Mouse (Mus musculus) kidney, embryonic 14.5 days (tissue): ENCODE data around the gene Bak1. TPM values are rescaled to one million over a fixed set of nuclear protein-coding genes. Genes with fewer than 3 reads are reported as not detected.

ENCODE experiments used
- ATAC-seq: fragments of 200-750 bp; cut with Nextera tagmentation; 2 replicates; pipeline ENCODE4 v1.8.0; 2017; ENCODE audit warnings: moderate number of reproducible peaks, mild to moderate bottlenecking, moderate TSS enrichment, moderate library complexity; ENCODE audit not compliant: low FRiP score, low TSS enrichment
- H3K27ac ChIP-seq: fragments of 300-500 bp; sonication (generic); 2 replicates; pipeline ENCODE4 v1.5.1; 2014; ENCODE audit warnings: low read depth, mild to moderate bottlenecking, low read length, moderate library complexity, mixed read lengths
- H3K27me3 ChIP-seq: fragments of 300-500 bp; sonication (generic); 2 replicates; pipeline ENCODE4 v1.6.1; 2014; ENCODE audit warnings: mild to moderate bottlenecking, low read length; ENCODE audit not compliant: control insufficient read depth, insufficient read depth
- H3K36me3 ChIP-seq: fragments of 300-500 bp; sonication (generic); 2 replicates; pipeline ENCODE4 v1.6.1; 2014; ENCODE audit warnings: low read length, mixed read lengths; ENCODE audit not compliant: control insufficient read depth, insufficient read depth
- H3K4me1 ChIP-seq: fragments of 300-500 bp; sonication (generic); 2 replicates; pipeline ENCODE4 v1.6.1; 2014; ENCODE audit warnings: low read length, mixed read lengths; ENCODE audit not compliant: control insufficient read depth, insufficient read depth
- H3K4me2 ChIP-seq: fragments of 300-500 bp; sonication (generic); replicated peaks from 2 replicates; pipeline ENCODE4 v1.6.1; 2014; ENCODE audit warnings: low read depth, mild to moderate bottlenecking, low read length
- H3K4me3 ChIP-seq: fragments of 300-500 bp; sonication (generic); 2 replicates; pipeline ENCODE4 v1.5.1; 2014; ENCODE audit warnings: mild to moderate bottlenecking, low read length
- H3K9ac ChIP-seq: fragments of 300-500 bp; sonication (generic); 2 replicates; pipeline ENCODE4 v1.6.1; 2014; ENCODE audit warnings: low read depth, mild to moderate bottlenecking, low read length, moderate library complexity
- H3K9me3 ChIP-seq: fragments of 300-500 bp; sonication (generic); 2 replicates; pipeline ENCODE4 v1.6.1; 2016; ENCODE audit warnings: low read length; ENCODE audit not compliant: control insufficient read depth
- WGBS: fragments of 180-500 bp; shearing (Covaris S2); extraction: QIAGEN DNeasy Blood & Tissue Kit; methylation state at CpG from one replicate; pipeline ENCODE4 v1.1.7; 2014; 5-methylcytosine and 5-hydroxymethylcytosine counted together
- polyA plus RNA-seq: library from polyadenylated mRNA; unstranded; fragments of >200 nt; fragmentation: Nextera tagmentation; extraction: Ambion mirVana; gene quantifications from 2 replicates; pipeline ENCODE4 v1.2.1, GENCODE M21; 2014

The Bak1 gene
- polyA plus RNA-seq, 1 experiment from 2014 or later: 11.1 TPM

GRCm38 (mm10) chr17:27032328-27032727 lies 3.5 kb upstream of the Bak1 start:
- 56% methylated on average over 7 of the region's 7 CpGs for WGBS
- Histone ChIP-seq H3K4me2 (no peak overlapping the region), H3K4me1 (peaks cover 10% of the 10 kb centered on the region), H3K27ac (no peak overlapping the region), H3K9me3 (no peaks in the 10 kb centered on the region), H3K9ac (peak overlapping the region; percentile 28; the same call in 1 of the 2 replicates), H3K36me3 (no peaks in the 10 kb centered on the region), H3K27me3 (no peaks in the 10 kb centered on the region), H3K4me3 (no peak overlapping the region)
- no peak for ATAC-seq

GRCm38 (mm10) chr17:27030896-27031295 lies 2.1 kb upstream of the Bak1 start:
- no peaks in the 10 kb centered on the region for H3K9me3 ChIP-seq
- ATAC-seq: no peak
- no peak overlapping the region for H3K4me3 ChIP-seq
- H3K4me2 ChIP-seq: no peak overlapping the region
- H3K27ac ChIP-seq: no peak overlapping the region
- 91% methylated on average over 4 of the region's 4 CpGs for WGBS
- H3K4me1 ChIP-seq: peaks cover 13% of the 10 kb centered on the region
- peaks cover 2% of the 10 kb centered on the region; the same call in 1 of the 2 replicates for H3K36me3 ChIP-seq
- no peaks in the 10 kb centered on the region for H3K27me3 ChIP-seq
- H3K9ac ChIP-seq: no peak overlapping the region

- Histone ChIP-seq H3K36me3 (peaks cover 15% of the 10 kb centered on the region), H3K4me2 (no peak overlapping the region), H3K9ac (no peak overlapping the region), H3K27ac (no peak overlapping the region), H3K27me3 (no peaks in the 10 kb centered on the region), H3K4me1 (peaks cover 10% of the 10 kb centered on the region), H3K9me3 (no peaks in the 10 kb centered on the region), H3K4me3 (no peak overlapping the region)
- WGBS: 89% methylated on average over 14 of the region's 14 CpGs
- no peak for ATAC-seq
Measured at GRCm38 (mm10) chr17:27029431-27029830, 622 bp upstream of the Bak1 start.

- H3K4me3 ChIP-seq: peak overlapping the region; percentile 70
- peak overlapping the region; percentile 88 for H3K9ac ChIP-seq
- no peaks in the 10 kb centered on the region for H3K27me3 ChIP-seq
- WGBS: 2% methylated on average over 19 of the region's 19 CpGs
- peak; percentile 81 for ATAC-seq
- peak overlapping the region; percentile 93 for H3K4me2 ChIP-seq
- H3K4me1 ChIP-seq: peaks cover 10% of the 10 kb centered on the region
- H3K27ac ChIP-seq: peak overlapping the region; percentile 60
- H3K36me3 ChIP-seq: peaks cover 25% of the 10 kb centered on the region
- H3K9me3 ChIP-seq: no peaks in the 10 kb centered on the region
Measured at GRCm38 (mm10) chr17:27028284-27028795, 469 bp downstream of the Bak1 start.

GRCm38 (mm10) chr17:27027460-27028283 lies 1.1 kb downstream of the Bak1 start:
- Histone ChIP-seq H3K27me3 (no peaks in the 10 kb centered on the region), H3K27ac (peak overlapping the region; percentile 60), H3K9me3 (no peaks in the 10 kb centered on the region), H3K4me2 (peak overlapping the region; percentile 93), H3K36me3 (peaks cover 27% of the 10 kb centered on the region), H3K4me1 (peaks cover 10% of the 10 kb centered on the region), H3K4me3 (peak overlapping the region; percentile 70), H3K9ac (peak overlapping the region; percentile 88)
- WGBS: 23% methylated on average over 12 of the region's 12 CpGs
- ATAC-seq: peak; percentile 17

GRCm38 (mm10) chr17:27025951-27026350 lies 2.9 kb downstream of the Bak1 start:
- Histone ChIP-seq H3K27me3 (no peaks in the 10 kb centered on the region), H3K27ac (no peak overlapping the region), H3K4me2 (no peak overlapping the region), H3K4me1 (peaks cover 10% of the 10 kb centered on the region), H3K9me3 (no peaks in the 10 kb centered on the region), H3K36me3 (peaks cover 44% of the 10 kb centered on the region), H3K4me3 (no peak overlapping the region), H3K9ac (no peak overlapping the region)
- 93% methylated on average over 3 of the region's 3 CpGs for WGBS
- no peak for ATAC-seq

GRCm38 (mm10) chr17:27025326-27025902 lies 3.4 kb downstream of the Bak1 start:
- Histone ChIP-seq H3K27me3 (no peaks in the 10 kb centered on the region), H3K36me3 (peaks cover 49% of the 10 kb centered on the region), H3K4me1 (peaks cover 10% of the 10 kb centered on the region), H3K27ac (no peak overlapping the region), H3K9ac (no peak overlapping the region), H3K4me2 (no peak overlapping the region), H3K4me3 (no peak overlapping the region), H3K9me3 (no peaks in the 10 kb centered on the region)
- WGBS: 93% methylated on average over 17 of the region's 17 CpGs
- no peak for ATAC-seq

- Histone ChIP-seq H3K4me3 (no peak overlapping the region), H3K9ac (no peak overlapping the region), H3K36me3 (peaks cover 58% of the 10 kb centered on the region), H3K9me3 (no peaks in the 10 kb centered on the region), H3K4me1 (peaks cover 10% of the 10 kb centered on the region), H3K4me2 (no peak overlapping the region), H3K27me3 (no peaks in the 10 kb centered on the region), H3K27ac (no peak overlapping the region)
- WGBS: 92% methylated on average over 4 of the region's 4 CpGs
- ATAC-seq: no peak
Measured at GRCm38 (mm10) chr17:27023342-27023741, 5.5 kb downstream of the Bak1 start.

GRCm38 (mm10) chr17:27021736-27022135 lies 7.1 kb downstream of the Bak1 start:
- no peak overlapping the region for H3K4me2 ChIP-seq
- no peaks in the 10 kb centered on the region for H3K27me3 ChIP-seq
- WGBS: 95% methylated on average over 9 of the region's 9 CpGs
- ATAC-seq: no peak
- no peak overlapping the region for H3K4me3 ChIP-seq
- no peak overlapping the region for H3K27ac ChIP-seq
- no peaks in the 10 kb centered on the region for H3K9me3 ChIP-seq
- H3K36me3 ChIP-seq: peaks cover 58% of the 10 kb centered on the region
- no peaks in the 10 kb centered on the region for H3K4me1 ChIP-seq
- H3K9ac ChIP-seq: no peak overlapping the region
